Mouse (Mus musculus): ENCODE measurements around the gene Cenpt.

Gene Cenpt

DNA sequence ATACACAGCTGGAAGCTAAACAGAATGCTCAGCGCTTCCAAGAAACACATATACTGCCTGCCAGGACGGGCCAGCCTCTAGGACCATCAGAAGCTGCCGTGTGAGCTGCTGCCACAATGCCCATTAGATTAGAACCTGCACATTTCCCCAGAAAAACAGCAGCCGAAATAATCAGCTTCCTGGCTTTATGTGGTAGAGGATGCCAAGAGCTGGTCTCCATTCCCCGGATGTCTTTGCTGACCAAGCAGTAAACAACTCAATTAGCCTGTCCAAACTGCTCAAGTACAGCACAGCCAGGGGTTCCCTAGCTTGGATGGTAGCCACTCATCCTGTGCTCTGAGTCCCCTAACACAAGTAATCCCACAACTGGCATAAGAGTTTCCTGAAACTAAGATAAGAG, 45.3 kb downstream of the Cenpt start:
- no peak for DNase-seq (ENCODE audit: low read depth, low spot score)

DNA sequence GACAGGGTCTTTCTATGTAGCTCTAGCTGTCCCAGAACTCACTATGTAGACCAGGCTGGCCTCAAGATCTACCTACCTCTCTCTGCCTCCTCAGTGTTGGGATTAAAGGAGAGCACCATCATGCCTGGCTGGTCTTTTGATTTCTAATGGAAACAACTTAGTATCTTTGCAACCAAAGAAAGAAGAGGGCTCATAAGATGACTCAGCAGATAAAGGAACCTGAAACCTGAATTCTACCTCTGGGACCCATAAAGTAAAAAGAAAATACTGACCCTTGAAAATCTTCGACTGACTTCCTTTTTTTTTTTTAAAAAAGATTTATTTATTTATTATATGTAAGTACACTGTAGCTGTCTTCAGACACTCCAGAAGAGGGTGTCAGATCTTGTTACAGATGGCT, 47.1 kb downstream of the Cenpt start:
- no peak for DNase-seq (ENCODE audit: low read depth, low spot score)

DNA sequence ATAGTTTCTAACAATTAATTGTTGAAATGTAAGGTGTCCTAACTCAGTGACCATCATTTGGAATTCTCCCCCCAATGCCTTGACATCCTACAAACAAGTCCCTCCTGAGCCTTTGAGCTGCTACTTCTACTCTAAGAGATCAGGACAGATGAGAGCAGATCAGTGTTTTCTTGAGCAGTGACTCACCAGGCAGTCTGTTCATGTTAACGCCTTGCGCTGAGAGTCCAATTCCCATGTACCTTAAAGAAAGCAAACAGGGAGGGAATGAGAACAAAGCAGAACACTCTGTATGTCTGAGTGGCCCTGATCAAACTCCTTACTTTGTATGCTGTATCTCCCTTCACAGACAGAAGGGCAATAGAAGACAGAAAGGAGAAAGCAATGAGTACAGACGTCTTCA, 47.7 kb downstream of the Cenpt start:
- DNase-seq (ENCODE audit: low read depth, low spot score): no peak

DNA sequence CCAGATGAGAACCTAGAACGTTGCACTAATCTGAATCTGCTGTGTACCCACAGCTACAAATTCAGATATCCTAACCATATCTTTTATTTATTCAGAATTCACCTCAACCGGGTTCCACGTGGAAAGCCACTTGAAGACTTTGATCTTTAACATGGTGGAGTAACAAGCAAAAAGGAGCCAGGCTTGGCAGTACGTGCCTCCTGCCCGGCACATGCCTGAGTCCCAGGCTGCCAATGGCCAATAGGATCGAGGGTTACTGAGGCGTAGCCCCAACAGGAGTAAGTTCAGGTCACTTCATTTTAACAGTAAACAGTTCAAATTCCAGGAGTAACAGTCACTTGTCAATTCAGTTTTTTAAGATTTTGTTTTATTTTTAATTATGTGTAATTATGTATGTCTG, 48.3 kb downstream of the Cenpt start:
- no peak for DNase-seq (ENCODE audit: low read depth, low spot score)

DNA sequence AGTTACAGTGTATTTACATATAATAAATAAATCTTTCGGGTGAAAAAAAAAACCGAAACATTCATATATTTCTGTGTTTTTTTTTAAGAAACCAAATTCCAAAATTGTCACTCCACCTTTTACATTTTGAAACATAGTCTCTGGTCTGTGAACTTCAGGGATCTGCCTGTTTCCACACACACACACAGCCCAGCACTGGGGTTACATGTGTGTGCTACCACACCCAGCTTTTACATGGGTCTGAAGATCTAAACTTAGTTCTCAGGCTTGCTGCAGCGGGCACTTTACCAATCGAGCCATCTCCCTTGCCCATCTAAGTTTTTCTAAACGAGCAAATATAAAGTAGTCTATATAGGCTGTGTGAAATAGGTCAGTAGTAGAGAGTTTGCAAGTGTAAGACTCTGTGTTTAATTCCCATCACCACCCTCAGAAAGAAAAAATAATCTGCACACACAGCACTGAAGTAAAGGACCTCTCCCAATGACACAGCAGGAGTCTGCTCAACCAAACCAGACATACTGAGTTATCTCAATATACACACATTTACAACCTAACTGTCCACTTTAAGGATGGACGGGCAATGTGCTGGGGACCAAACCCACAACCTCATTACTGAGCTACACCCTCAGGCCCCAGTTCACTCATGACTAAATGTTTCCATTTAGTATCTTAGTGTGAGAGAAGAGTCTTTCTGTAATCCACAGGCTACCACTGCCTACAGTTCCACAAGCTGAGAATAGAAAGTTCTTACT, 51.7 kb downstream of the Cenpt start:
- DNase-seq (ENCODE audit: low read depth, low spot score): no peak

DNA sequence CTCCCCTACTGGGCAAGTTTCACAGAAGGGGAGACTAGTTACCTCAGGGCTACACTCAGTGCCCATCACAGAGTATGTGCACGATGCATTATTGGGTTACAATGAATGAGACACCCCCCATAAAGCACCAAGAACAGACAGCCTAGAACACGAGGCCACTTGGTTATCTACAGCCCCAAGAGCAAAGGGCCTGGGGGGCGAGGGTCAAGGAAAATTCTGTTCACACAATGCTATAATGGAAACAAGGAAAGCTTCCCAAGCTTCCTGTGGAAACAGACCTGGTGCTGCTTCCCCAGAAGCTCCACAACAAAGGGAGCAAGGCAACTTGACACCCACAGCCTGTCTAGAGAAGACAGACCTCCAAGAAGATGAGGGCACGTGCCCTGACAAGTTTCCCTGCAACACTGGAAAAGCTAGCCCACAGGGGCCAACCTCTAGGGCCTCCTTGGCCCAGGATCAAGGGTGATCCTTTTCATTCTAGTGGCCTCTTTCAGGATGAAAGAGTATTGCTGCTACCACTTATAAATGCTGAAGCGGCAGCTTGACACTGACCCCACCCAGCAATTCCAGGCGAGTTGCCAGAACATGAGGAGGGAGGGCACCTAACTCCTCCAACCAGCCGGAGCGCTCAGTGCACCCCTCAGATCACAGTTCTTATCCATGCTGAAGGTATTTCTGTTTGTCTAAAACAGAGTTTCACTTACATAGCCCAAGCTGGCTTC, 53.8 kb downstream of the Cenpt start:
- DNase-seq (ENCODE audit: low read depth, low spot score): no peak

DNA sequence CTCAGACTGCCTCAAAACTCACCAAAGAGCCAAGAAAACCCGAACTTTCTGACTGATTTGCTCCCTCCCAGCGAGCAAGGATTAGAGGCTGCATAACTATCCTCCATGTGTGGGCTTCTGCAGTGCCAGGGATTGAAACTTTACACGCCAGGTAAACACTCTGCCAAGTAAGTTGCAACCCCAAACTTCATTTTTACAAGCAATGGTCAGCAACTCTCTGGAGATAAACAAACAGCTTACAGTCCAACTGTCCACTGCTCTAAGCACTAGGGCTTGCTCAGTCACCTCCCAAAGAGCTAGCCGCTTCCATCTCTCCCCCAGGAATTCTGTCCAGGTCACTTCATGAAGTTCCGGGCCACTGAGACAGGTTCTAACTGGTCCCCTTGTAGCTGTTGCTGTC, 54.7 kb downstream of the Cenpt start:
- no peak for DNase-seq (ENCODE audit: low read depth, low spot score)

DNA sequence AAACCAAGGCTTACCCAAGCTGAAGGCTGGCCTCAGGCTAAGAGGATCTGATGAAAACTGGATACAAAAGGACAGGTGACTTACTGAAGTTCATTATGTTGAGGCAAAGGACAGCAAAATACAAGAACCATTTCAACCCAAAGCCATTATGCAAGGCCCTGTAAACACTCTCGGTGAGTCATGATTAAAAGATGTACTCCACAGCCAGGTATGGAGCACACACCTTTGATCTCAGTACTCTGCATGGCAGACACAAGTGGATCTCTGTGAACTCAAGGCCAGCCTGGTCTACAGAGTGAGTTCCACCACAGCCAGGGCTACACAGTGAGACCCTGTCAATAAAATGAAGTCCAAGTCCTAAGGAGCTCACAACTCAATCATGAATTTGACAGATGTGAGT, 57.3 kb downstream of the Cenpt start:
- DNase-seq (ENCODE audit: low read depth, low spot score): no peak

All from forelimb bud, embryonic 11.5 days (tissue).